Mouse (Mus musculus) kidney, adult 2 months (tissue): Measurements from ENCODE around the gene Bach2.

Source experiments
- CTCF ChIP-seq: fragments of 200-500 bp; conservative IDR thresholded peaks from 2 replicates; pipeline ENCODE4 v1.5.1; 2011; ENCODE audit warnings: low read depth, mild to moderate bottlenecking, control low read depth, low read length, moderate library complexity, mixed read lengths; ENCODE audit not compliant: insufficient read depth, insufficient read length
- POLR2A ChIP-seq: fragments of 200-500 bp; IDR thresholded peaks from one replicate; pipeline ENCODE4 v1.6.1; 2011; ENCODE audit warnings: low read depth, low read length, control low read depth

- TF ChIP-seq CTCF (peak; percentile 39; the same call in 1 of the 2 replicates), POLR2A (no peak)
These were observed 333.5 kb downstream of the Bach2 start for GRCm38 (mm10) chr4:32572118-32572517.
